Mouse (Mus musculus): ENCODE measurements at regions not wholly inside any gene's neighbourhood (a gene's known extent, or its start where the extent isn't known, plus 50 kb on each side); places are given as distances from the start of the nearest gene placed in this dataset.

DNA sequence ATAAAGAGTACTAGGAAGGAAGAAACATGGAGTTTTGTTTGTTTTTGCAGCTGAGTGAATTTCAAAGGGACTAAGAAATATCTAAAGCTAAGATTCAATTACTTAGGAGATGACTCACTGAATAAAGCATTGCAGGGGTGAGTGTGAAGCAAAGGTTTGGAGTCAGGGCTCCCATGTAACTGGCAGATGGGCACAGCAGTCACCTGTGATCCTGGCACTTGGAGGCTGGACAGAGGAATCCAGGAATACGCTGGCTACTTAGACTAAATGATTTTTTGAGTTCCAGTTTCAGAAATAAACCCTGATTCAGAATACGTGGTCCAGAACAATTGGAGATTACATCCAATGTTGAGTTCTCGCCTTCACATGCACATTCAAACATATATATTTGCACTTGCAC lies 282.6 kb upstream of the Gm9008 start:
- TF ChIP-seq CTCF (IDR thresholded peaks at IDR 0.05; ENCODE audit: borderline replicate concordance, insufficient read depth, low read depth, low read length) (no peak), POLR2A (IDR thresholded peaks at IDR 0.05; ENCODE audit: borderline replicate concordance, insufficient read depth, low read length) (no peak)
